Mouse (Mus musculus) brain, embryonic 14.5 days (tissue): ENCODE data around the gene Rad21l. TPM values are rescaled to one million over a fixed set of nuclear protein-coding genes. Genes with fewer than 3 reads are reported as not detected.

ENCODE experiments used
- DNase-seq: peaks from one replicate; pipeline ENCODE4 v3.0.0-alpha.2; 2011; ENCODE audit warnings: low read depth
- CTCF ChIP-seq: fragments of 200-500 bp; IDR thresholded peaks from 2 replicates; pipeline ENCODE4 v1.5.1; 2012; ENCODE audit warnings: inconsistent platforms, mild to moderate bottlenecking, moderate library complexity, borderline replicate concordance; ENCODE audit not compliant: insufficient read depth, insufficient read length; ENCODE audit errors: extremely low read depth
- POLR2A ChIP-seq: fragments of 200-500 bp; IDR thresholded peaks from 2 replicates; pipeline ENCODE4 v1.6.1; 2012; ENCODE audit warnings: mild to moderate bottlenecking, inconsistent platforms, borderline replicate concordance; ENCODE audit not compliant: poor library complexity, insufficient read depth, insufficient read length, severe bottlenecking; ENCODE audit errors: extremely low read depth
- polyA plus RNA-seq: library from polyadenylated mRNA; depleted of rRNA; stranded (reverse); fragments of >200 nt; gene quantifications from 2 replicates; pipeline ENCODE4 v1.2.3, GENCODE M21; 2012; rRNA removed

Gene Rad21l
- polyA plus RNA-seq, result 0.18 TPM in 1 of 2 replicates, not detected in the other

DNA sequence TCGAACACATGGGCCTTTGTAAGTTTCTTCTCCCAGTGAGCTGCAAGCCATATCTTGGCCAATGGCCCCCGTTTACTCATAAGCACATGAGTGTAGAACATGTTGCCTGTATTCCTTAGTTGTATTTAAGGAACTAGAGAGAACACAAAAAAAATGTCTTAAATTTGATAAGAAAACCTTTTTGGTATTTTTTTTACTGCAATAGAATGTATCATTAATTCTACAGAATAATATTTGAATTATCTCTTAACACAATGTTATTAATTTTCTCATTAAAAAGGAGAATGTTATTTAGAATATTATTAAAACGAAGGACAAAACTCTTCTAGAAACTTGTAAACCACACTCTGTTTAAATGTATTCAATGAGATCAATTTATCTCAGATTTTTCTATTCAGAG is at the start of gene Rad21l:
Gene Rad21l (minus strand): TSS at position 101 of the 400 bp plus-strand sequence.
- TF ChIP-seq CTCF (no peak), POLR2A (no peak)

DNA sequence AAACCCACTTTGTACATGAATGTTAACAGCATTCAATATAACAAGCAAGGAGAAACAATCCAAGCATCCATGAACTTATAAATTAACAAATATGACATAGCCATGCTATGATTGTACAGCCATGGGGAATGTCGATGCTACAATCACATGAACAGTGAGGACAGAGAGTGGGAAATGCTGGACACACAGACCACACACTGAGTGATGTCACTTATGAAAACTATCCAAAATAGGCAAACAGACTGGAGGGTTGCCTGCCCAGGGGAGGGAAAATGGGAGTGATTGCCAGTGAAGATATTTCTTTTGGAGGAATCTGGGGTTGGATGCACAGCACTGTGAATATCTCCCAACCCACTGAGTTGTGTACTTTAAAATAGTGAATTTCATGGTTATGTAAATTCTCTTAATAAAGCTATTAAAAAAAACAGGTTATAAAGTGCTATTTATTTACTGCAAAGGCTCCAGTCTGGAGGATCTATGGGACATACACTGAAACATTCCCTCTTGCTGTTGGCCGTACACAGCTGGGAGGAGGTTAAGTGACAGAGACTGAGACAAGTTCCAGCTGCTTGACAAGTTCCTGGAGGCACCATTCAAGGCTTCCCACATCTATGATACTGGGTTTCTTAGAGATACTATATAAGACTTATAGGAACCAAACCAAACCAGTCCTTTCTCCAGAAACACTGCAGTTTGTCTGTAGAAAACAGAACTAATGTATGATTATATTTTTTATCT is 48.2 kb upstream of the Rad21l start:
- no peak for DNase-seq
- TF ChIP-seq POLR2A (no peak), CTCF (no peak)

More for the DNA sequence above, at the start of gene Rad21l:
- no peak for DNase-seq

DNA sequence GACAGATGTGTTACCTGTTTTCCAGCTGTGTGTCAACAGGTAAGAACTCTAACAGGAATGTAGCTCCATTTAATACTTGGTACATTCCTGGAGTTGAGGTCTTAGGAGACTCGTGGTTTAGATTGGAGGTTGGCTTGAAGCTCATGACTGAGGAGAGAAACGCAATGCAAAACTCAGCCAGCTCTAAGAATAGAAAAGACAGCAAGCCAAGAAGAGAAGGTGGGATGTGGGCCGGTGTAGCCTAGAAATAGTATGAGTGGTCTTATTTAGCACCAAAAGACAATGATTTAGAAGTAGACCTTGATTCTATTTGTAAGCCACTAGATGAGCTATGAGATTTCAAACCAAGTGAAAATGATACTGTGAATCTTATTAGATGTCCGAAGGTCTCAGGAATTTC is 47.2 kb upstream of the Rad21l start:
- no peak for DNase-seq
- TF ChIP-seq POLR2A (no peak), CTCF (no peak)

DNA sequence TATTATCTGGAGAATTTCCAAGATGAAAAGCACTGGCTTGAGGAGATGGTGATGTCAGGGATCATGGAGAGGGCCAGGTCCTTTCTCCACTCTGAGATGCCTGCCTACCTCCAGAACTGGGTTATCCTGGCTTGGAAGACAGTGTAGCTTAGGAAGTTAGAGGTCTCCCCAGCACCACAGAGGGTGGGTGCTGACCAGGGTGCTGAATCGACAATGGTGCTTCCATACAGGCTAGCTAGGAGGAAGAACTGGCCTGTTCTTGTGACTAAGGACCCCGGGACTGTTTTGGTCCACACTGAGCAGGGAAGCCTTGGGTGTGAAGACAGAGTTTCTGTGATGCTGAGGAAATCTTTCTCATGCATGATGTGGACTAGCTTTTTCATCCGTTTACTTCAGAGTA is 44.3 kb upstream of the Rad21l start:
- DNase-seq, result no peak
- TF ChIP-seq POLR2A, result no peak
- TF ChIP-seq CTCF, result no peak

DNA sequence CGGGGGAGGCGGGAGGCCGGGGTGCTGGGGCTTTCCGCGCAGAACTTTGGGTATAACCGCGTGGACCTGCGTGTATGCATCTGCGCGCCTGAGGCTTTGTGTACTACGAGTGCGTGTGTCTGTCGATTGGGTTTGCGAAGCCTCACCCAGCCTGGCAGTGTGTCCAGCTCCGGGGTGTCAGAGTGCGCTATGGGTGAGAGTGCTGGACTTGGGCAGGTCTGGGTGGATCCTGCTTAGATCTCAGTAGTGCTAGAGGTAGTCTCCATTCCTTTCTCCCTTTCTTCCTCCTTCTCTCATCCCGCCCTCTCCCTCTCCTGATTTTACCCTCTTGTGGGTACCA is 34.5 kb upstream of the Rad21l start:
- peak; percentile 59 for DNase-seq
- no peak for TF ChIP-seq CTCF
- TF ChIP-seq POLR2A, result no peak

DNA sequence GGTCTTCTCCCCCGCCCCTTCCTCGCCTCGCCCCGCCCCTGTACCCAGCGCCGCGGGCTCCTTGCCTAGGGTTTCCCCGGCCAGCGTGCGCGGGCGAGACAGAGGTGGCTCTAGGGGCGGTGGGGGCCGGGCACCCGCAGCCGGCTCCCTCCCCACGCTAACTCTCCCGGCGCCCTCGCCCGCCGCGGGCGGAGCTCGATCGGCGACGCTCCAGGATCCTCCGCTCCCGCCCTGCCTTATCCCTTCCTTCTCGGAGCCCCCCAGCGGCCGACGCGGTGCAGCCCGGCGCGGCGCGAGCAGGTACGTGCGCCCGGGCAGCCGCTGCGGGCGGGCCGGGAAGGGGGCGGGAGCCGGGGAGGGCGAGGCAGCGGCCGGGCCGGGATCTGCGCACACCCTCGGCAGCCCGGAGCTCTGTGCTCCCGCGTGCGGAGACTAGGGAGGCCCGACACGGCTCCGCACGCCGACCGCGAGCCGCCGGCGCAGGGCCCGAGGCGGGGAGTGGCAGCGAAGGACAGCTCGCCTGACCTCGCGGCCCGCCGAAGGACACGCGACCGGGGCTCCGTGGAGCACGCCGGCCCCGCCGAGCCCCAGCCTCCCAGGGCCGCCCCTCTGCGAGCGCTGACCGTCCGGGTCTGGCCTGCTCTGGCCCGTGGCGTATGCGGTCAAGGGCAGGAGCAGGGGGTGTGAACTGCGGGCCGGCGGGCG is 34.0 kb upstream of the Rad21l start:
- TF ChIP-seq CTCF (peak; percentile 44; the same call in 1 of the 2 replicates), POLR2A (peak; percentile 38; the same call in 1 of the 2 replicates)
- DNase-seq, result peak; percentile 77

DNA sequence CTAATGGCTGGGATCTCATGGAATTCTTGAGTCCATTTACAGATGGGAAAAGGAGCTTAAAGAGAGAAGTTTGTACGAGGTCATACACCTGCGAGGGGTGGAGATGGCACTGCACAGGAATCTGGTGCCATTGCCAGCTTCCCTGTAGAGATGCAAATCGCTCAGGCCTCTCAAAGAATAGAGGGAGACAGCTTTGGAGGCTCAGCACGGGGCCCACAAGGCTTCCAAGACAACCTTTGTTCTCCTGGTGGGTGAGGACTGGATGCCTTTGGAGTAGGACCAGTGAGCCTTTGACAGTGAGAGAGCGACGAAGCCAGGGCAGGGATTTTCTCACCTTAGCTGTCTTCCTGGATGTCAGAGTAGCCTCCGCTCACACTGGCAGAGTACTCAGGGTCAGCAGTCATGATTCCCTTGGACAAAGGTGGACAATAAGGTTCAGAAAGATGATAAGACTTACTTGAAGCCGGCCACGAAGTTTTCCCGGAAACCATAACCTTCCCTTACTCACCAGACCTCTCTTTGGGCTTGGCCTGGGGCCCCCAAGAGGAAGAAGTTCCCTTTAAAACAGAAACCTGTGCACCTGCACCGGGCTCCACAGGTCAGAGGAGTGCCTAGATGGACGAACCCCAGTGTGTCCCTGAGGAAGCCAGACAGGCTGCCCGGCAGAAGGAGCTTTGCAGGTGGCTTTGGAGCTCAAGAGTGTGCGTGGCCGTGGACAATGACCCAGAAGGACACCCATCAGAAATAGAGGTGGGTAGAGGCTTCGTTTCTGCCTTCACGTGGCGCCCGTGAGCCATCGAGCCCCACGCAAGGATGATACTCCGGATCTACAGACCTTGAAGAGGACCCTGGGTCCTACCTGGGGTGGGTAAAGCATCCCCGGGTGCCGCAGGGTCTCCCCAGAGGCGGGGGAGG is 33.2 kb upstream of the Rad21l start, which contains the start of gene Tmem74b:
Gene Tmem74b (plus strand): TSS at position 778 of the 915 bp plus-strand sequence.
- DNase-seq, result no peak
- TF ChIP-seq CTCF, result no peak
- TF ChIP-seq POLR2A, result no peak

DNA sequence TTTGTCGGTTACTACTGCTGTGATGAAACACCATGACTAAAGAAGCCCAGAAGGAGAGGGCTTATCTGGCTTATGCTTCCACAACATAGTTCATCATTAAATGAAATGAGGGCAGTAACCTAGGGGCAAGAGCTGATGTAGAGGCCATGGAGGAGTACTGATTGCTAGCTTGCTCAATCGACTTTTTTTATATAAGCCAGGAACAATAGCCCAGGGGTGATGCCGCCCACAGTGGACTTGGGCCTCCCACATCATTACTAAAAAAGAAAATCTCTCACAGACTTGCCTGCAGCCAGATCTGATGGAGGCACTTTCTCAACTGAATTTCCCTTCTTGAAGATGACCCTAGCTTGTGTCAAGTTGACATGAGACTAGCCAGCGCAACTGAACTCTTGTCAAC is 14.6 kb upstream of the Rad21l start:
- DNase-seq, result no peak
- TF ChIP-seq POLR2A, result no peak
- TF ChIP-seq CTCF, result no peak

DNA sequence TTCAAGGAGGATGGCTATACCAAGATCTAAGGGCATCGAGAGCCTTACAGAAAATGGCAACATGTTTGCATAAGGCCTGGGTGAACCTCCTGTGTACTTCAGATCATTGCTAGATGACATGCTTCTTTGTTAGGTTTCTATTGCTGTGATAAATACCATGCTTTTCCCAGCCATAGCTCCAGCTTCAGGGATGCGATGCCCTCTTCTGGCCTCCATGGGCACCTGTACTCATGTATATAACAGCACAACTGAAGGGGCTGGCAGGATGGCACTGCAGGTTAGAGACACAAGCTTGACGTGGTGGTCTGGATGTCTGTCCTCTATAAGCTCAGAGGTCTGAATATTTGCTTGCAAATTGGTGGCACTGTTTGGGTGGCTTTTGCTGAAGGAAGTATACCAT is 14.0 kb upstream of the Rad21l start:
- TF ChIP-seq POLR2A (no peak), CTCF (peak; percentile 65; the same call in 1 of the 2 replicates)
- peak; percentile 84 for DNase-seq

DNA sequence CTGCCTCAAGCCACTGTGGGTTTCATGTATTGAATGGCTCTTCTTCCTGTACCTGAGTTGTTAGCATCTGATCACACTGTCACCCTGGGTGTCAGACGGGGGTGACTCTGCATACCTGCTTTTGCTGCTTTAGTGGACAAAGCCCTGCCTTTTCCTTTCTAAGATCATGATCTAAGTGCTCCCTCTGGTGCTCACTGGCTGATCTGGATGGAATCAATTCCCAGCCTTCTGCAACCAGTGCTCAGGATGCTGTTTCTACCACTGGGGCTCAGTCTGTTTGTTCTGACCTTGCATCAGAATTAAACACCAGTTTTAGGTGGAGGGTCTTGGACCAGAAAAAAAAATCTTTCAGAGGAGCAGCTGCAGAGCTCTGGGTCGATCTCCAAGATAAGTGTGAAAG is 7.9 kb upstream of the Rad21l start:
- peak; percentile 40 for DNase-seq
- TF ChIP-seq POLR2A (no peak), CTCF (no peak; the same call in 1 of the 2 replicates)

DNA sequence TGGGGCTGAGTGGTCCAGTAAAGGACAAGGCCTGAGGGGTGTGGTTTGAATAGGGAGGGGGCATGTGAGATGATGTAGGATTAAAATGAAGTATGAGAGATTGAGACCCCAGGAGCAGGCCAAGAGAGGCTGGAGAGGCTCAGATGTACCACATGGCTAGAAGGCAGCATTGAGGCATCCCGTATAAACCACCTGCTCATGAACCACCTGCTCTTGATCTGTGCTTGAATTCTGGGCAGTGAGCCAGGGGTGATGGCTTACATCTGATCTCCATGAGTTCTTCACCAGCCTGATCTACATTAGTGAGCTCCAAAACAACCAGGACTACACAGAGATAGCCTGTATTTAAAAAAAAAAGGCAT is 2.6 kb upstream of the Rad21l start:
- DNase-seq, result peak; percentile 10
- no peak for TF ChIP-seq CTCF
- no peak for TF ChIP-seq POLR2A
